ENCODE assay signal across 8 mouse cellular contexts in genomic region chr3:67512807-67513206, GRCm38 (mm10). TPM values are rescaled to one million over a fixed set of nuclear protein-coding genes. Genes with fewer than 3 reads are reported as not detected.
A peak's percentile ranks its signal among the peaks of the same experiment; 100 is the strongest.
DNase-seq lines count a peak whose midpoint lies in the region; ATAC-seq and TF ChIP-seq lines count a peak whose summit lies in the region.
"Had no signal": no experiment of that assay in that cellular context is flagged by ENCODE, and none has a peak within 500 bp of the region (broad histone marks: within the 10 kb centered on the region; RNA-seq: fewer than 3 reads in every experiment).

No protein-coding gene starts in this region.

- intact Hi-C loops in left cerebral cortex, postnatal 14 days (cut with DNase I), result loop anchor here (2.0 kb wide), 1 partner anchor 56 kb away; no protein-coding TSS in a partner anchor

- H3K27me3 ChIP-seq in forebrain, postnatal 0 days (ENCODE audit: insufficient read depth, low read length), result peaks cover 19% of the 10 kb centered on the region
- peaks cover 22% of the 10 kb centered on the region for H3K27me3 ChIP-seq in midbrain, embryonic 15.5 days (replicated peaks)

- no peaks in the 10 kb centered on the region for H3K36me3 ChIP-seq in forebrain, postnatal 0 days (ENCODE audit: insufficient read depth)
- H3K36me3 ChIP-seq in midbrain, embryonic 15.5 days (replicated peaks), result no peaks in the 10 kb centered on the region

- peak; percentile 96 for TF ChIP-seq CTCF in forebrain, postnatal 0 days (IDR thresholded peaks at IDR 0.05; ENCODE audit: low read depth)

- H3K4me3 ChIP-seq in forebrain, postnatal 0 days (ENCODE audit: low read depth, low read length), result no peak overlapping the region
- no peak overlapping the region for H3K4me3 ChIP-seq in midbrain, embryonic 15.5 days
- H3K4me3 ChIP-seq: myocyte had no signal

- H3K9me3 ChIP-seq in forebrain, postnatal 0 days (ENCODE audit: low read length), result no peaks in the 10 kb centered on the region
- H3K9me3 ChIP-seq in midbrain, embryonic 15.5 days, result no peaks in the 10 kb centered on the region

- peaks cover 4% of the 10 kb centered on the region; the same call in 1 of the 2 replicates for H3K4me1 ChIP-seq in forebrain, postnatal 0 days (ENCODE audit: insufficient read depth)
- peaks cover 4% of the 10 kb centered on the region for H3K4me1 ChIP-seq in midbrain, embryonic 15.5 days

- H3K9ac ChIP-seq in forebrain, postnatal 0 days, result no peak overlapping the region
- no peak overlapping the region for H3K9ac ChIP-seq in midbrain, embryonic 15.5 days

- H3K27ac ChIP-seq in forebrain, postnatal 0 days (ENCODE audit: low read depth, low read length), result no peak overlapping the region
- H3K27ac ChIP-seq in midbrain, embryonic 15.5 days, result no peak overlapping the region

- DNase-seq in R1 (ENCODE audit: low read depth, low spot score), result peak; percentile 78
- peak; percentile 26 for DNase-seq in cerebellum, adult 11-12 months
- DNase-seq in forebrain, postnatal 0 days, result peak; percentile 91
- peak; percentile 78 for DNase-seq in hindlimb bud, embryonic 11.5 days (ENCODE audit: extremely low spot score, low read depth, low spot score)
- DNase-seq in left cerebral cortex, postnatal 14 days (ENCODE audit: low spot score in 2 of 2), result peak; percentile 87 to 92
- DNase-seq in spleen, adult 18-20 months, result peak; percentile 50 to 74

- 1% methylated on average over 5 of the region's 5 CpGs for WGBS in forebrain, postnatal 0 days
- WGBS in midbrain, embryonic 15.5 days, result 2% methylated on average over 5 of the region's 5 CpGs

- ATAC-seq in forebrain, postnatal 0 days, result peak; percentile 86
- peak; percentile 72 for ATAC-seq in midbrain, embryonic 15.5 days (replicated peaks)

- H3K4me2 ChIP-seq in forebrain, postnatal 0 days (ENCODE audit: low read depth), result no peak overlapping the region
- H3K4me2 ChIP-seq in midbrain, embryonic 15.5 days, result no peak overlapping the region

RNA-seq across cellular contexts. Expression of gene Rarres1, which starts 2.5 kb away (rescaled TPM):
- total RNA-seq in forebrain, postnatal 0 days (2014; rRNA removed), result 0.69 and 2.6 TPM in 2 replicates
- 2.0 and 2.4 TPM in 2 replicates for polyA plus RNA-seq in forebrain, postnatal 0 days (2015; fragmentation: Nextera tagmentation; extraction: Ambion mirVana)
- total RNA-seq in left cerebral cortex, postnatal 14 days (2021), result 1 to 10 TPM; 2.0 to 2.1 TPM
- polyA plus RNA-seq in midbrain, embryonic 15.5 days (2015; fragmentation: Nextera tagmentation; extraction: Ambion mirVana), result 2.6 and 5.1 TPM in 2 replicates
- polyA plus RNA-seq: myocyte had no signal

RNA-seq across cellular contexts. Expression of gene Lxn, which starts 49.1 kb away (rescaled TPM):
- 46.0 and 47.5 TPM in 2 replicates for total RNA-seq in forebrain, postnatal 0 days (2014; rRNA removed)
- polyA plus RNA-seq in forebrain, postnatal 0 days (2015; fragmentation: Nextera tagmentation; extraction: Ambion mirVana), result 109 and 130 TPM in 2 replicates
- 10 to 100 TPM; 36.6 to 48.8 TPM for total RNA-seq in left cerebral cortex, postnatal 14 days (2021)
- polyA plus RNA-seq in midbrain, embryonic 15.5 days (2015; fragmentation: Nextera tagmentation; extraction: Ambion mirVana), result 162 and 199 TPM in 2 replicates

Comparison
In these comparisons a context has a peak if more than half of its experiments do, and no peak if none do; other contexts are left out.
1. DNase-seq: peak in every context shown above with its lines; median percentile 91 in forebrain, postnatal 0 days; 90 in left cerebral cortex, postnatal 14 days; 78 in R1; 78 in hindlimb bud, embryonic 11.5 days; 62 in spleen, adult 18-20 months; 26 in cerebellum, adult 11-12 months.